11 mouse cellular contexts compared by ENCODE assay signal in genomic region chr10:60815059-60815458, GRCm38 (mm10). TPM values are rescaled to one million over a fixed set of nuclear protein-coding genes. Genes with fewer than 3 reads are reported as not detected.
A peak's percentile ranks its signal among the peaks of the same experiment; 100 is the strongest.
DNase-seq lines count a peak whose midpoint lies in the region; ATAC-seq lines count a peak whose summit lies in the region.
"Had no signal": no experiment of that assay in that cellular context is flagged by ENCODE, and none has a peak within 500 bp of the region (broad histone marks: within the 10 kb centered on the region; RNA-seq: fewer than 3 reads in every experiment).

No protein-coding gene starts in this region.

- no peak overlapping the region for H3K4me3 ChIP-seq in hindbrain, embryonic 11.5 days (ENCODE audit: low read depth, low read length)
- H3K4me3 ChIP-seq in hindbrain, embryonic 14.5 days (replicated peaks; ENCODE audit: low read length): no peak overlapping the region
- H3K4me3 ChIP-seq in neural tube, embryonic 12.5 days: no peak overlapping the region
- no peak overlapping the region for H3K4me3 ChIP-seq in hindbrain, embryonic 13.5 days
- H3K4me3 ChIP-seq in stomach, embryonic 16.5 days (replicated peaks; ENCODE audit: low read length): no peak overlapping the region
- H3K4me3 ChIP-seq: stomach, embryonic 15.5 days had no signal

- H3K27ac ChIP-seq in hindbrain, embryonic 11.5 days (ENCODE audit: low read depth, low read length): peak overlapping the region; percentile 27; the same call in 1 of the 2 replicates
- H3K27ac ChIP-seq in hindbrain, embryonic 14.5 days: no peak overlapping the region
- no peak overlapping the region for H3K27ac ChIP-seq in neural tube, embryonic 12.5 days
- no peak overlapping the region for H3K27ac ChIP-seq in hindbrain, embryonic 13.5 days
- H3K27ac ChIP-seq in stomach, embryonic 16.5 days (ENCODE audit: low read length): peak overlapping the region; percentile 38; the same call in 1 of the 2 replicates

- peaks cover 17% of the 10 kb centered on the region for H3K27me3 ChIP-seq in hindbrain, embryonic 11.5 days (ENCODE audit: control insufficient read depth, insufficient read depth, low read length)
- peaks cover 34% of the 10 kb centered on the region for H3K27me3 ChIP-seq in hindbrain, embryonic 14.5 days (ENCODE audit: control insufficient read depth, insufficient read depth, low read length)
- H3K27me3 ChIP-seq in neural tube, embryonic 12.5 days (replicated peaks): peaks cover 19% of the 10 kb centered on the region; the same call in 1 of the 2 replicates
- peaks cover 57% of the 10 kb centered on the region for H3K27me3 ChIP-seq in hindbrain, embryonic 13.5 days
- no peaks in the 10 kb centered on the region for H3K27me3 ChIP-seq in stomach, embryonic 16.5 days (ENCODE audit: control insufficient read depth, insufficient read depth, low read length)
- H3K27me3 ChIP-seq: stomach, embryonic 15.5 days had no signal

- H3K9ac ChIP-seq in hindbrain, embryonic 11.5 days (ENCODE audit: low read depth, low read length): peak overlapping the region; percentile 11; the same call in 1 of the 2 replicates
- no peak overlapping the region for H3K9ac ChIP-seq in hindbrain, embryonic 14.5 days
- 0 out of 2 replicates have a peak overlapping the region, but pooled peaks have one; percentile 17 for H3K9ac ChIP-seq in neural tube, embryonic 12.5 days
- peak overlapping the region; percentile 35; the same call in 1 of the 2 replicates for H3K9ac ChIP-seq in hindbrain, embryonic 13.5 days
- peak overlapping the region; percentile 22; the same call in 1 of the 2 replicates for H3K9ac ChIP-seq in stomach, embryonic 16.5 days (ENCODE audit: low read length)
- H3K9ac ChIP-seq: stomach, embryonic 15.5 days had no signal

- H3K9me3 ChIP-seq in hindbrain, embryonic 11.5 days (ENCODE audit: control insufficient read depth, low read length): no peaks in the 10 kb centered on the region
- H3K9me3 ChIP-seq in hindbrain, embryonic 14.5 days (ENCODE audit: control insufficient read depth, low read length): no peaks in the 10 kb centered on the region
- H3K9me3 ChIP-seq in neural tube, embryonic 12.5 days: no peaks in the 10 kb centered on the region
- no peaks in the 10 kb centered on the region for H3K9me3 ChIP-seq in hindbrain, embryonic 13.5 days
- no peaks in the 10 kb centered on the region for H3K9me3 ChIP-seq in stomach, embryonic 16.5 days (replicated peaks; ENCODE audit: control insufficient read depth, low read length)
- H3K9me3 ChIP-seq: stomach, embryonic 15.5 days had no signal

- no peak overlapping the region for H3K4me2 ChIP-seq in hindbrain, embryonic 11.5 days (replicated peaks; ENCODE audit: low read depth, low read length)
- no peak overlapping the region for H3K4me2 ChIP-seq in hindbrain, embryonic 14.5 days (replicated peaks)
- H3K4me2 ChIP-seq in neural tube, embryonic 12.5 days (replicated peaks): no peak overlapping the region
- H3K4me2 ChIP-seq in hindbrain, embryonic 13.5 days: no peak overlapping the region
- no peak overlapping the region for H3K4me2 ChIP-seq in stomach, embryonic 16.5 days (ENCODE audit: low read depth, low read length)
- H3K4me2 ChIP-seq: stomach, embryonic 15.5 days had no signal

- 15% methylated on average over 6 of the region's 6 CpGs for WGBS in hindbrain, embryonic 11.5 days
- WGBS in hindbrain, embryonic 14.5 days: 34% methylated on average over 6 of the region's 6 CpGs
- 19% methylated on average over 6 of the region's 6 CpGs for WGBS in neural tube, embryonic 12.5 days
- WGBS in hindbrain, embryonic 13.5 days: 30% methylated on average over 6 of the region's 6 CpGs
- 28% methylated on average over 6 of the region's 6 CpGs for WGBS in stomach, embryonic 16.5 days

- H3K4me1 ChIP-seq in hindbrain, embryonic 11.5 days (replicated peaks; ENCODE audit: control insufficient read depth, insufficient read depth, low read length): peaks cover 18% of the 10 kb centered on the region
- H3K4me1 ChIP-seq in hindbrain, embryonic 14.5 days (replicated peaks; ENCODE audit: control insufficient read depth, insufficient read depth, low read length): peaks cover 38% of the 10 kb centered on the region
- H3K4me1 ChIP-seq in neural tube, embryonic 12.5 days: peaks cover 47% of the 10 kb centered on the region
- peaks cover 57% of the 10 kb centered on the region for H3K4me1 ChIP-seq in hindbrain, embryonic 13.5 days (replicated peaks)
- peaks cover 57% of the 10 kb centered on the region for H3K4me1 ChIP-seq in stomach, embryonic 16.5 days (ENCODE audit: control insufficient read depth, insufficient read depth, low read length)

- no peaks in the 10 kb centered on the region for H3K36me3 ChIP-seq in hindbrain, embryonic 11.5 days (ENCODE audit: control insufficient read depth, insufficient read depth, low read length)
- H3K36me3 ChIP-seq in hindbrain, embryonic 14.5 days (replicated peaks; ENCODE audit: control insufficient read depth, insufficient read depth): no peaks in the 10 kb centered on the region
- no peaks in the 10 kb centered on the region for H3K36me3 ChIP-seq in neural tube, embryonic 12.5 days
- H3K36me3 ChIP-seq in hindbrain, embryonic 13.5 days: no peaks in the 10 kb centered on the region
- H3K36me3 ChIP-seq in stomach, embryonic 16.5 days (ENCODE audit: control insufficient read depth, insufficient read depth, low read length): no peaks in the 10 kb centered on the region
- H3K36me3 ChIP-seq: stomach, embryonic 15.5 days had no signal

- DNase-seq in hindbrain, embryonic 11.5 days (ENCODE audit: low spot score): no peak
- no peak for DNase-seq in hindbrain, embryonic 14.5 days (ENCODE audit: low spot score)
- DNase-seq in neural tube, embryonic 10.5 days (ENCODE audit: extremely low spot score, low spot score): no peak
- DNase-seq in urinary bladder, postnatal 14 days (ENCODE audit: low spot score): no peak
- no peak for DNase-seq in adipocyte (ENCODE audit: low spot score)
- DNase-seq: adrenal gland, postnatal 14 days; cerebellum, adult 9-10 months had no signal

- no peak for ATAC-seq in hindbrain, embryonic 11.5 days (ENCODE audit: low FRiP score)
- ATAC-seq in hindbrain, embryonic 14.5 days (ENCODE audit: low FRiP score): no peak
- ATAC-seq in neural tube, embryonic 12.5 days (ENCODE audit: low FRiP score, low read depth): no peak
- no peak for ATAC-seq in hindbrain, embryonic 13.5 days (ENCODE audit: low FRiP score)
- no peak for ATAC-seq in stomach, embryonic 16.5 days (ENCODE audit: insufficient read depth, low FRiP score)

RNA-seq across cellular contexts. Expression of gene Unc5b, which starts 16.3 kb away (rescaled TPM):
- polyA plus RNA-seq in hindbrain, embryonic 11.5 days (2014; fragmentation: Nextera tagmentation; extraction: Ambion mirVana): 2.3 TPM in 2 replicates
- 2.8 and 2.9 TPM in 2 replicates for polyA plus RNA-seq in hindbrain, embryonic 14.5 days (2014; fragmentation: Nextera tagmentation; extraction: Ambion mirVana)
- polyA plus RNA-seq in neural tube, embryonic 12.5 days (2016; fragmentation: Nextera tagmentation; extraction: Ambion mirVana): 3.0 and 3.6 TPM in 2 replicates
- polyA plus RNA-seq in hindbrain, embryonic 13.5 days (2015; fragmentation: Nextera tagmentation; extraction: Ambion mirVana): 2.5 and 3.3 TPM in 2 replicates
- polyA plus RNA-seq in stomach, embryonic 16.5 days (2015; fragmentation: Nextera tagmentation; extraction: Ambion mirVana): 3.7 and 4.0 TPM in 2 replicates

Comparison
In these comparisons a context has a peak if more than half of its experiments do, and no peak if none do; other contexts are left out.
1. H3K27ac ChIP-seq: peak in hindbrain, embryonic 11.5 days (single experiment) and stomach, embryonic 16.5 days (single experiment); none in hindbrain, embryonic 14.5 days (single experiment), neural tube, embryonic 12.5 days (single experiment) and hindbrain, embryonic 13.5 days (single experiment).